Mouse (Mus musculus) neural tube, embryonic 12.5 days (tissue): ENCODE results near the gene Fkbp7. TPM values are rescaled to one million over a fixed set of nuclear protein-coding genes. Genes with fewer than 3 reads are reported as not detected.

ENCODE experiments used
- ATAC-seq: fragments of 200-750 bp; cut with Nextera tagmentation; 2 replicates; pipeline ENCODE4 v1.8.0; 2017; ENCODE audit warnings: low read depth, mild to moderate bottlenecking, moderate TSS enrichment, moderate library complexity; ENCODE audit not compliant: low FRiP score
- H3K27ac ChIP-seq: fragments of 300-500 bp; sonication (generic); 2 replicates; pipeline ENCODE4 v1.5.1; 2016
- H3K27me3 ChIP-seq: fragments of 300-500 bp; sonication (generic); replicated peaks from 2 replicates; pipeline ENCODE4 v1.6.1; 2016; ENCODE audit warnings: mild to moderate bottlenecking
- H3K36me3 ChIP-seq: fragments of 300-500 bp; sonication (generic); 2 replicates; pipeline ENCODE4 v1.6.1; 2016; ENCODE audit warnings: mild to moderate bottlenecking
- H3K4me1 ChIP-seq: fragments of 300-500 bp; sonication (generic); 2 replicates; pipeline ENCODE4 v1.6.1; 2016
- H3K4me2 ChIP-seq: fragments of 300-500 bp; sonication (generic); replicated peaks from 2 replicates; pipeline ENCODE4 v1.6.1; 2016; ENCODE audit warnings: mild to moderate bottlenecking
- H3K4me3 ChIP-seq: fragments of 300-500 bp; sonication (generic); 2 replicates; pipeline ENCODE4 v1.5.1; 2016
- H3K9ac ChIP-seq: fragments of 300-500 bp; sonication (generic); 2 replicates; pipeline ENCODE4 v1.6.1; 2016; ENCODE audit warnings: mild to moderate bottlenecking
- H3K9me3 ChIP-seq: fragments of 300-500 bp; sonication (generic); 2 replicates; pipeline ENCODE4 v1.6.1; 2016; ENCODE audit warnings: mild to moderate bottlenecking
- WGBS: fragments of 180-500 bp; shearing (Covaris S2); methylation state at CpG from one replicate; pipeline ENCODE4 v1.1.7; 2016; 5-methylcytosine and 5-hydroxymethylcytosine counted together
- polyA plus RNA-seq: library from polyadenylated mRNA; unstranded; fragments of >200 nt; fragmentation: Nextera tagmentation; extraction: Ambion mirVana; gene quantifications from 2 replicates; pipeline ENCODE4 v1.2.1, GENCODE M21; 2016

Gene Fkbp7
- 25.9 and 28.1 TPM in 2 replicates for polyA plus RNA-seq

GRCm38 (mm10) chr2:76672966-76673392 lies at the start of gene Fkbp7:
Gene Fkbp7 (minus strand): TSS chr2:76673116.
- WGBS = under 1% methylated on average over 17 of the region's 17 CpGs
- H3K9ac ChIP-seq = peak within 1 kb of the TSS; percentile 50
- H3K36me3 ChIP-seq = no peaks in the 10 kb centered on the region
- no peaks in the 10 kb centered on the region for H3K9me3 ChIP-seq
- H3K27ac ChIP-seq = peak within 1 kb of the TSS; percentile 9; the same call in 1 of the 2 replicates
- no peaks in the 10 kb centered on the region for H3K27me3 ChIP-seq
- H3K4me3 ChIP-seq = peak within 1 kb of the TSS; percentile 39
- ATAC-seq = peak; percentile 95
- peak within 1 kb of the TSS; percentile 66 for H3K4me2 ChIP-seq
- H3K4me1 ChIP-seq = peaks cover 24% of the 10 kb centered on the region

- Histone ChIP-seq H3K9ac (no peak overlapping the region), H3K36me3 (no peaks in the 10 kb centered on the region), H3K4me3 (no peak overlapping the region), H3K27me3 (no peaks in the 10 kb centered on the region), H3K9me3 (peaks cover 17% of the 10 kb centered on the region; the same call in 1 of the 2 replicates), H3K4me2 (no peak overlapping the region), H3K27ac (no peak overlapping the region), H3K4me1 (no peaks in the 10 kb centered on the region)
- WGBS = 97% methylated on average over 14 of the region's 14 CpGs
- no peak for ATAC-seq
Observed at GRCm38 (mm10) chr2:76719650-76720049, 46.7 kb upstream of the Fkbp7 start.

- no peak overlapping the region for H3K4me3 ChIP-seq
- H3K9me3 ChIP-seq = peaks cover 35% of the 10 kb centered on the region; the same call in 1 of the 2 replicates
- H3K9ac ChIP-seq = no peak overlapping the region
- ATAC-seq = no peak
- H3K4me1 ChIP-seq = no peaks in the 10 kb centered on the region
- 71% methylated on average over 8 of the region's 8 CpGs for WGBS
- H3K27ac ChIP-seq = no peak overlapping the region
- H3K27me3 ChIP-seq = no peaks in the 10 kb centered on the region
- H3K36me3 ChIP-seq = peaks cover 8% of the 10 kb centered on the region
- no peak overlapping the region for H3K4me2 ChIP-seq
Observed at GRCm38 (mm10) chr2:76714984-76715383, 42.1 kb upstream of the Fkbp7 start.

GRCm38 (mm10) chr2:76708512-76708911 lies 35.6 kb upstream of the Fkbp7 start:
- Histone ChIP-seq H3K4me1 (no peaks in the 10 kb centered on the region), H3K4me2 (no peak overlapping the region), H3K9ac (no peak overlapping the region), H3K27me3 (no peaks in the 10 kb centered on the region), H3K36me3 (peaks cover 14% of the 10 kb centered on the region), H3K27ac (no peak overlapping the region), H3K9me3 (peaks cover 31% of the 10 kb centered on the region), H3K4me3 (no peak overlapping the region)
- no peak for ATAC-seq
- WGBS = 92% methylated on average over 3 of the region's 3 CpGs

GRCm38 (mm10) chr2:76705655-76706054 lies 32.7 kb upstream of the Fkbp7 start:
- Histone ChIP-seq H3K9ac (no peak overlapping the region), H3K4me2 (no peak overlapping the region), H3K9me3 (peaks cover 13% of the 10 kb centered on the region), H3K4me1 (no peaks in the 10 kb centered on the region), H3K27ac (no peak overlapping the region), H3K36me3 (peaks cover 12% of the 10 kb centered on the region), H3K27me3 (no peaks in the 10 kb centered on the region), H3K4me3 (no peak overlapping the region)
- WGBS = 93% methylated on average over 13 of the region's 13 CpGs
- no peak for ATAC-seq

GRCm38 (mm10) chr2:76702751-76703150 lies 29.8 kb upstream of the Fkbp7 start:
- Histone ChIP-seq H3K4me1 (no peaks in the 10 kb centered on the region), H3K4me2 (no peak overlapping the region), H3K27me3 (no peaks in the 10 kb centered on the region), H3K9me3 (no peaks in the 10 kb centered on the region), H3K9ac (no peak overlapping the region), H3K27ac (no peak overlapping the region), H3K36me3 (peaks cover under 1% of the 10 kb centered on the region; the same call in 1 of the 2 replicates), H3K4me3 (no peak overlapping the region)
- no peak for ATAC-seq
- WGBS = 88% methylated on average over 5 of the region's 5 CpGs

- WGBS = 94% methylated on average over 3 of the region's 3 CpGs
- Histone ChIP-seq H3K27me3 (no peaks in the 10 kb centered on the region), H3K36me3 (peaks cover 7% of the 10 kb centered on the region; the same call in 1 of the 2 replicates), H3K4me1 (no peaks in the 10 kb centered on the region), H3K4me2 (no peak overlapping the region), H3K27ac (no peak overlapping the region), H3K9ac (no peak overlapping the region), H3K4me3 (no peak overlapping the region), H3K9me3 (no peaks in the 10 kb centered on the region)
- ATAC-seq = no peak
Observed at GRCm38 (mm10) chr2:76702188-76702587, 29.3 kb upstream of the Fkbp7 start.

GRCm38 (mm10) chr2:76695290-76695689 lies 22.4 kb upstream of the Fkbp7 start:
- no peak overlapping the region for H3K27ac ChIP-seq
- no peaks in the 10 kb centered on the region for H3K27me3 ChIP-seq
- no peak overlapping the region for H3K9ac ChIP-seq
- H3K4me2 ChIP-seq = no peak overlapping the region
- 94% methylated on average over 6 of the region's 6 CpGs for WGBS
- ATAC-seq = no peak
- H3K4me1 ChIP-seq = no peaks in the 10 kb centered on the region
- no peak overlapping the region for H3K4me3 ChIP-seq
- peaks cover 52% of the 10 kb centered on the region for H3K36me3 ChIP-seq
- H3K9me3 ChIP-seq = no peaks in the 10 kb centered on the region

- H3K4me2 ChIP-seq = no peak overlapping the region
- 87% methylated on average over 5 of the region's 5 CpGs for WGBS
- no peak for ATAC-seq
- no peak overlapping the region for H3K4me3 ChIP-seq
- no peaks in the 10 kb centered on the region for H3K27me3 ChIP-seq
- no peak overlapping the region for H3K27ac ChIP-seq
- no peak overlapping the region for H3K9ac ChIP-seq
- H3K4me1 ChIP-seq = no peaks in the 10 kb centered on the region
- H3K9me3 ChIP-seq = no peaks in the 10 kb centered on the region
- peaks cover 52% of the 10 kb centered on the region for H3K36me3 ChIP-seq
Observed at GRCm38 (mm10) chr2:76693765-76694164, 20.8 kb upstream of the Fkbp7 start.

- Histone ChIP-seq H3K9ac (no peak overlapping the region), H3K4me1 (no peaks in the 10 kb centered on the region), H3K27ac (no peak overlapping the region), H3K36me3 (peaks cover 72% of the 10 kb centered on the region), H3K27me3 (no peaks in the 10 kb centered on the region), H3K9me3 (no peaks in the 10 kb centered on the region), H3K4me3 (no peak overlapping the region), H3K4me2 (no peak overlapping the region)
- no peak for ATAC-seq
- WGBS = 93% methylated on average over 12 of the region's 12 CpGs
Observed at GRCm38 (mm10) chr2:76690436-76691204, 17.7 kb upstream of the Fkbp7 start.

- H3K9ac ChIP-seq = no peak overlapping the region
- no peak overlapping the region for H3K27ac ChIP-seq
- H3K36me3 ChIP-seq = peaks cover 65% of the 10 kb centered on the region
- ATAC-seq = no peak
- no peak overlapping the region for H3K4me3 ChIP-seq
- H3K9me3 ChIP-seq = no peaks in the 10 kb centered on the region
- 52% methylated on average over 7 of the region's 7 CpGs for WGBS
- H3K4me1 ChIP-seq = no peaks in the 10 kb centered on the region
- H3K27me3 ChIP-seq = no peaks in the 10 kb centered on the region
- H3K4me2 ChIP-seq = no peak overlapping the region
Observed at GRCm38 (mm10) chr2:76688162-76688561, 15.2 kb upstream of the Fkbp7 start.

GRCm38 (mm10) chr2:76687608-76688007 lies 14.7 kb upstream of the Fkbp7 start:
- Histone ChIP-seq H3K4me1 (no peaks in the 10 kb centered on the region), H3K27ac (no peak overlapping the region), H3K27me3 (no peaks in the 10 kb centered on the region), H3K4me2 (no peak overlapping the region), H3K36me3 (peaks cover 65% of the 10 kb centered on the region), H3K9ac (no peak overlapping the region), H3K9me3 (no peaks in the 10 kb centered on the region), H3K4me3 (no peak overlapping the region)
- 69% methylated on average over 3 of the region's 3 CpGs for WGBS
- ATAC-seq = no peak

GRCm38 (mm10) chr2:76686986-76687385 lies 14.1 kb upstream of the Fkbp7 start:
- ATAC-seq = no peak
- no peaks in the 10 kb centered on the region for H3K27me3 ChIP-seq
- H3K27ac ChIP-seq = no peak overlapping the region
- H3K9me3 ChIP-seq = no peaks in the 10 kb centered on the region
- H3K36me3 ChIP-seq = peaks cover 66% of the 10 kb centered on the region
- WGBS = 90% methylated on average over 3 of the region's 3 CpGs
- no peak overlapping the region for H3K4me3 ChIP-seq
- no peaks in the 10 kb centered on the region for H3K4me1 ChIP-seq
- no peak overlapping the region for H3K4me2 ChIP-seq
- no peak overlapping the region for H3K9ac ChIP-seq
